Mouse (Mus musculus): ENCODE results near the gene Odf2l. TPM values are rescaled to one million over a fixed set of nuclear protein-coding genes. Genes with fewer than 3 reads are reported as not detected.

The Odf2l gene
- 10 to 100 TPM; 14.0 to 24.4 TPM for total RNA-seq (2021)
- long read RNA-seq, experiment 1, partial matches to known transcripts, result 0 of 11 reads
- long read RNA-seq, experiment 1, other reads (novel, unspliced or antisense), result 9 of 11 reads
- long read RNA-seq, experiment 2, partial matches to known transcripts, result 2 of 7 reads
- long read RNA-seq, experiment 2, other reads (novel, unspliced or antisense), result 5 of 7 reads

GRCm38 (mm10) chr3:145118254-145119001, at the start of gene Odf2l:
Gene Odf2l (plus strand): TSS chr3:145118588.
- peak; percentile 98 for DNase-seq

DNA sequence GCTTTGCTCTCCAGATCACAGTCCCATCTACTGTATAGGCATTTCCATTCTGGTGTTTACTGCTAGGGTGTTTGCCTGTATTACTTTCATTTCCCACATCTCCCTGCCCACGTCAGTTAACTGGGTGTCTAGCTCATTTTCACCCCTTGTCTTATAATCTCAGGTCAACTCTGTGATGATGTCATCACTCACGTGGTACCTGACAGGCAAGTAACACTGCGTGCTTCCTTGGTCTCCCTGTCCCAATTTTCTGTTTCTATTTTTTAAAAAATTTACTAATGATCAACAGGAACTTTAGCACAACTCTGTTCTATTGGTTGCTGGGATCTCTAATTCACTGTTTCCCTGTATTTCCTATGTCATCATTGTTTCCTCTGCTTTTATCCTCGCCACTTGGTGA, 49.4 kb upstream of the Odf2l start:
- no peak for DNase-seq

DNA sequence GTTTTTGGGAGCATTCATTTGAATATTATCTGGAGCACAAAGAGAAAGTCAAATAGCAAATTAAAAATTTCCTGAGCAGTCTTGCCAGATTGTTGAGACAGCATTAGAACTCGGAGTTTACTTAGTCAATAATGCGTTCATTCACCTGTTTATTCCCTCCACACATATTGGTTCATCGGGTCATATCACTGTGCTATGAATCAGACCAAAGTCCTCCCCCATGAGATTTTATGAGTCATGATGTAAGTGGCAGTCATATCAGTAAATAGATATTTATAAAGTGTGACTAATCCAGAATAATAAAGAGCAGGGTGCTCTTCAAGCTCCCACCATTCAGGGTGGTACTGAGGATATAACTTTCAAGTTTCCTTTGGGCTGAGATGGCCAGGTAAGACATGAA, 46.0 kb upstream of the Odf2l start:
- no peak for DNase-seq

DNA sequence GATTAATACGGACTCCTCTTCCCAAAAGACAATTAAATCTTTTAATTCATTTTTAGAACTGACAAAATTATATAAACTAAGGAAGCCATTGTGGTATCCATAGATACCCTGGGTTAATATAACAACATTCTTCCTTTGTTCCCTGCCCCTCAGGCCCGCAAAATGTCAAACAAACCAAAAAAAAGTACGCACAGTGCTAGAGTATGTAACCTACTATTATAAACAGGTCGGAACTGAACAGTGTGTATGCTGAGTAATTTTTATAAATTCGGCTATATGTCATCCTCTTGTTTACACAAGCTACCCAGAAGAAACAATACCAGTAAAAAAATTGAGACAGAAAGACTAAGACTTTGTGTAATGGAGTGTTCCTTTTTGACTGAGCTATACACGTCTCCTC, 40.0 kb upstream of the Odf2l start:
- DNase-seq, result no peak

DNA sequence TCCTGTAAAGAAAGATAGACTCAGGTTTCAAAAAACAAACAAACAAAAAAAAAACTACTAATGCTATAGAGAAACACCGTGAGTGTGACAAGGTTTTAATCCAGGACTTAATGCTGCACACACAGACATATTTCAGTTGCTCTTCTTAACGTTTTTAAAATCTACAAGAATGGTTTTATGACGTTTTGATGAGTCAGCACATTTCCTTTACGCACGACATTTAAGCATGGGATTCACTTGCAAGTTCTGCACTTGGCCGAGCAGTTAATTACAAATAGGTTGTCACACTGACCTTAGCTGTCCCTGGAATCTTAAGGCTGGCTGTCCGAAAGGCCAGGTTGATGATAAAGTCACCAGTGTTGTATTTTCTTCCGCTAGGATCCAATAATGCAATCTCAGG, 37.5 kb upstream of the Odf2l start:
- no peak for DNase-seq

- DNase-seq, result no peak
Measured at GRCm38 (mm10) chr3:145083081-145083480, 35.3 kb upstream of the Odf2l start.

GRCm38 (mm10) chr3:145086180-145086579, 32.2 kb upstream of the Odf2l start:
- no peak for DNase-seq

DNA sequence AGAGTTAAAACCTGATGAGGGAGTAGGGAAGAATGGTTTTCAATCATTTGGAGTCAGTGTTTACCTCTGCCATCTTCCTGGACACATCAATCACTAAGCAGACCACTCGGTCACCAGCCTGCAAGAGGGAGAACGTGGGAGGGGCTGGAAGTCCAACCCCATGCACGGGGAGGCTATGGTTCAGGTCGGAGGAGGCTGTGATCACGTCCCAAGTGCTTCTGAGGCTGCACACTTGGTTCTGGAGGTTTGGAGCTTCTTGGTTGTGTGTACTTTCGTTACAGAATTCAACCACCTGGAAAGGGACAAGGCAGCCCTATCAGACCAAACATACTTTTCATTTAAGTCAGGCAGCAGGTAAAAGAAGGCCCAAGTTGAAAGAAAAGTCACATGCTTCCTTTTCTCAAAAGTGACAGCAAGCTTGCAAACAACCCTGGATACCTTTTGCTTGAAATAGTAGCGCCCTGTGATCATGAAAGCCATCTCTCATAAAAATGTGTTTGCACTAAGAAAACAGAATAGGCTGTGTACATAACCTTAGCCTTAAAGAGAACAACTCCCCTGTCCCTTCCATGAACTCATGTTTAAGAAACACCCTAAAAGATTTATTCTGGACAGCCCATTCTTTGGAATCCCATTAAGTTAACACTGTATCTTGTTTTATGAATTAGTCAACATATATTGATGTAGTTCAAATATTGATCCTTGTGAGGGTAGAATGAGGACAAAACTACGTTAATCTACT, 30.4 kb upstream of the Odf2l start:
- no peak for DNase-seq

DNA sequence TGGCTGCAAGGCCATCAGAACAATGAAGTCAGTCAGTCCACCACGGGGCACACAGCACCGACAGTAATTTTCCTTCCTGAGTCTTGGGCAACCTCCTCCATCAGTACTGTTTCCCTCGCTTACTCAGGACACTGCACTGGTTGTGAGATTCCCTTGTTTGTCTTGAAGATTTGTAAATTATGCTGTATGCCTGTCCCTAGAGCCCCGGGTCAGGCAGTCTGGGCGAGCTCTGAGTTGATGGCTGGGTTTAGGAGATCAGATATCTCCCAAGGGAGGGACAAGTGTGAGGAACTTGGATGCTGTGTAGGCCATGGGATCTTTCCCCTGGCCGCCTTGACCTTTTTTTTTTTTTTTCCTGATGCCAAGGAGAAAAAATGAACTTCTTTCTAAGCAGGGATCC, 19.1 kb upstream of the Odf2l start, which contains the start of gene Clca2:
Clca2 (minus strand) TSS at position 153 of the 400 bp plus-strand sequence.
- DNase-seq, result no peak

GRCm38 (mm10) chr3:145101891-145102555, 16.4 kb upstream of the Odf2l start:
- DNase-seq, result no peak

DNA sequence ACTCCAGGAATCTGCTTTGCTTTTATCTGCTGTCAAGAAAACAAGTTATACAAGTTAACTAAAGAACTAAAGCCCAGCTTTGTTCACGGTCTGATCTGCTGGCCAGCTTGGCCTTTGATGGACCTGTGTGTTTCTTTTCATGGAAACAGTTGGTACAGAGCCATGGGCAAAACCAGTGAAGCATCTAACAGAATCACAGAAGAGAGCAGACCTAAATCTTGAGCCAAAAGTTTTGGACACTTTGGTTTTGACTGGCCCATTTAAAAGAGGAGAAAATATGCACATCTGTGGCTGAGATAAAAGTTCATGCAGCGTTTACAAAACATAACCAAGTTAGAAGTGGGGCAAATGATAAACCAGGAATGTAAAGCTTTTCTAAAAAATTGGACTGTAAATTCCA, 15.1 kb upstream of the Odf2l start:
- DNase-seq, result no peak

DNA sequence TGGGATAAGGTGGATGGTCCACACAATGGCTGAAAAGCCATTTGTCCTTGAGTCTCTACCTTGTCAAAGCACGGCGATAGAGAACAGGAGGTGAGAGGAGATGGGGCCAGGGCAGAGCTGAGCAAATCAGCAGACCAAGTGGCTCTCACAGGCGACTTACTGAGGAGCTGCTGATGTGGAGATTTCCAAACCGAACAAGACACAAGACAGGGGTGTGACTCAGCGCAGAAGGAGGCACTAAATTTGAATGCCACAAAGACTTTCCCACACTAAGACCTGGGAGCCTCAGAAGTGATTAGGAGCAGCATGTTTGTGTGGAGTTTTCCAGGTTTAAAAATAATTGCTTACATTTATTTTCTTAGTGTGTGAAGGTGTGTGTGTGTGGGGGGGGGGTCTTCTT, 14.6 kb upstream of the Odf2l start:
- no peak for DNase-seq

- no peak for DNase-seq
Measured at GRCm38 (mm10) chr3:145105076-145105772, 13.2 kb upstream of the Odf2l start.

DNA sequence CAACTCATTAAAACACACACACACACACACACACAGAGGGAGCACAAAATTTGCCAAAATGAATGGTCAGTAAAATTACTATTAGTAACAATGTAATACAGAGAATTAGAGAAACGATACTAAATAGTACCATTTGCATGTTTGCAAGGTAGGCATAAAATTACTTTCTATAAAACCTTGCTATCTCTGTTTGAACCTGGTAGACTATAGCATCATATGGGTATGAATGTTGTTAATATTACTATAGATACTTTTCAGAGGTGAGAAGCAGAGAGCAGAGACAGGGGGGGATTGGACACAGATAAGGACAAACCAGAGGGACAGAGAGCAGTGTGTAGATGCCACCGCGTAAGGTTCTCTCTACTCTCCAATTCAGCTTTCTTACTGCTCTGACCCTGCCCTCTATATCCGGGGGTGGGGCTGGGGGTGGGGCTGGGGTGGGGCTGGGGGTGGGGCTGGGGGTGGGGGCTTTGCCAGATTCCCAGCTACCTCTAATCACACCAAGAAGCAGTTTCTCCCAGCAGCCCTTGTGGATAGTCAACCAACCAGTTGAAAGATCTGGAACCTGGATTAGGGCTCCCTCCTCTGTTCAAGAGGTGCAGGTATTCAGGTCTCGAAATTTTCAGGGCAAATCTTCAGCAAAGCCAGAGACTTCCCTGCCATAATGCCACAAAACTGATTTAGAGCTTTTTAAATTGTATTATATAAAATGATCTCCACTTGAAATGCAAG, 12.4 kb upstream of the Odf2l start:
- DNase-seq, result no peak

DNA sequence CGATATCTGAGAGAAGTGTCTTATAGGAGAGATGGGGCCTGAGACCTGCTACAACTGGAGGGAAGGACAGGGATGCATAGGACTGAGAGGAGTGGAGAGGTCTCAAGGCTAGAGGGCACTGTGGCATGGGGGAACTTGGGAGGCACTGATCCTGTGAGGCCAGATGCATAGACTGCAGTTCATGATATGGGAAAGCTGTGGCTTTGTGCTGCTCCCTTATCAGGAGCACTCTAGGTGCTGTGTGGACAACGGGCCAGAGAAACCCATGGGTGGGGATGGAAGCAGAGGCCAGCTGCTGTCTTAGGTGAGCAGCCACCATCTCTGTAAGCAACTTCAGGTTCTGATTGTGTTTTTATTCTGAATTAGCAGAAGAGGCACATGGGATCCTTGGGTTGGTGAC, 3.2 kb upstream of the Odf2l start:
- DNase-seq, result no peak

GRCm38 (mm10) chr3:145117637-145118036, 751 bp upstream of the Odf2l start:
- no peak for DNase-seq

- DNase-seq, result no peak
Measured at GRCm38 (mm10) chr3:145119002-145119358, 592 bp downstream of the Odf2l start.

DNA sequence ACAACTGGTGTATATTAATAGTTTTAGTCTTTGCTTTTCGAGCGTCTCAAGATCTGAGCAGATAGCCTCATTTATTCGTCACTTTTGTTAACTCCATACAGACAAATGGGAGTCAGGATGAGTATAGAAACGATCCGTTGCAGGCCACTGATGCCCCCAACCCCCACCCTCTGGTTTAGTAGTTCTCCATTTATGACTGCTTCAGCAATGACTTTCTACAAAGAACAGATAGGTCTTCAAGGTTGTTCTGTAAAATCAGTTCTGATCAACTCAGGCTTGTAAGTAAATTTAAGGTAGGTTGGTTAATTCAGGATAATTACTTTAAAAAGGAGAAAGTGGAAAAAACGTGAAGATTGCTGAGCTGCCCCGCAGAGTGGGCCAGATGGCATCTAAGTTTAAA, 1.0 kb downstream of the Odf2l start:
- DNase-seq, result peak; percentile 16

GRCm38 (mm10) chr3:145126618-145127017, 8.2 kb downstream of the Odf2l start:
- no peak for DNase-seq

DNA sequence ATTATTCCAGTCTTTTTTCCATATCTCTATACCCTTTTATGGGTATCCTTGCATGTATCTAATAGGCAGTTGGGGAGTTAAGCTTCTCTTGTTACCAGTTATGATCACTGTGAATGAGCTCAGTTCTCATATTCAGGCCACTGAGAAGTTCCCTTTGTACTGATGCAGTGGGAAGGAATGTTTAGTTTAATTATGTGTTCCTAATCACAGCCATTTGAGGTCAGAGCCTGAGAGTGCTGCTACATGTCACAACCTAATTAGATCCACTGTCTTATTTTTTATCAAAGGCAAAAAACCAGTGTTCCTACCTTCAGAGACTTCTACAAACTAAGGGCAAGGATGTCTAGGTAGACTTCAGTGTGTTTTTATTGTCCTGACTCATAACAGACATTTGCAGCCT, 11.0 kb downstream of the Odf2l start:
- DNase-seq, result no peak

- DNase-seq, result peak; percentile 50
Measured at GRCm38 (mm10) chr3:145131210-145131868, 13.0 kb downstream of the Odf2l start.

All from adrenal gland, postnatal 10 days (tissue).